Mouse (Mus musculus) heart, postnatal 25 days (tissue): ENCODE data around the gene Vps35l. TPM values are rescaled to one million over a fixed set of nuclear protein-coding genes. Genes with fewer than 3 reads are reported as not detected.

Experiments used
- DNase-seq: peaks from one replicate; pipeline ENCODE4 v3.0.0; 2022; ENCODE audit warnings: low spot score
- intact Hi-C: fragments of 180-260 bp; cut with DNase I; formaldehyde crosslinking; loops from one replicate; pipeline ENCODE4 v1.15.1; 2025
- total RNA-seq, 2 experiments: library from RNA; stranded (reverse); gene quantifications; 2 replicates each; pipeline ENCODE4 v1.2.3; 2021

Gene Vps35l
- total RNA-seq, 2 experiments from 2014 or later: 26.1 to 26.9 TPM

DNA sequence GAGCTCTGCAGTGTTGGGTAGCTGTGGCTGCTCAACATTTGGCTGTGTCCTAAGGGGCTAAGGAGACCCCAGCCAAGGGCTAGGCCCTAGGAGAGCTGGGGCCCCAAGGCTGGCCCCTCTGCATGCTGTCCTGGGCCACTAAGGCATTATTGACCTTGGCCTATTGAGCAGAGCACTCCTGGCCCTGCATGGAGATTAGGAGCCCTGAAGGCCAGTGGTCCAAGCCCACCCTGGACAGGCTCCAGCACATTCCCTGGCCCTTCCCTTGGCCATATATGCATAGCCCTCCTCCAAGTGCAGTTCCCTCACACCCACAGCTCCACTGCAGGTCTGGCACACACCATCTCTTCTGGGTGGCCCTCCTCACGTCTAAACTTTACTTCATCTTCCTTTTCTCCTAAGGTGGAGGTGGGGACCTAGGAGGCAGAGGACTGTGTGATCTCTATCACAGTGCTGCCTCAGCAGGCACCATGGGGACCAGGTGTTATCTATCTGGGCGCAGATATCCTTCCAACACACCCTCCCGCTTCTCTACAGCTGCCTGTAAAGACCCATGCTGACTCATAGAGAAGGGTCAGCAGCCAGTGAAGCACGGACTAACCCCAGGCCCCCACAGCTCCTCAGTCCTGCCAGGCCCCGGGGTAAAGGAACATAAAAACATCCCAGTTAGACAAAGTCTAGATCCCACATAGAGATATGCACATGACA is 109.7 kb downstream of the Vps35l start:
- intact Hi-C loops: loop anchor here (5.0 kb wide), 2 partner anchors 82 to 143 kb away; no protein-coding TSS in a partner anchor
- DNase-seq: no peak

- peak; percentile 33 for DNase-seq
- intact Hi-C loops: loop anchor here (5.0 kb wide), 2 partner anchors 83 to 142 kb away; no protein-coding TSS in a partner anchor
Observed at GRCm38 (mm10) chr7:118850676-118851290, 110.8 kb downstream of the Vps35l start.

GRCm38 (mm10) chr7:118851571-118851970 is 111.5 kb downstream of the Vps35l start:
- intact Hi-C loops: loop anchor here (5.0 kb wide), 2 partner anchors 84 to 141 kb away; no protein-coding TSS in a partner anchor
- DNase-seq: no peak

- intact Hi-C loops: loop anchor here (5.0 kb wide), 2 partner anchors 85 to 140 kb away; no protein-coding TSS in a partner anchor
- DNase-seq: no peak
Observed at GRCm38 (mm10) chr7:118852611-118853010, 112.6 kb downstream of the Vps35l start.

DNA sequence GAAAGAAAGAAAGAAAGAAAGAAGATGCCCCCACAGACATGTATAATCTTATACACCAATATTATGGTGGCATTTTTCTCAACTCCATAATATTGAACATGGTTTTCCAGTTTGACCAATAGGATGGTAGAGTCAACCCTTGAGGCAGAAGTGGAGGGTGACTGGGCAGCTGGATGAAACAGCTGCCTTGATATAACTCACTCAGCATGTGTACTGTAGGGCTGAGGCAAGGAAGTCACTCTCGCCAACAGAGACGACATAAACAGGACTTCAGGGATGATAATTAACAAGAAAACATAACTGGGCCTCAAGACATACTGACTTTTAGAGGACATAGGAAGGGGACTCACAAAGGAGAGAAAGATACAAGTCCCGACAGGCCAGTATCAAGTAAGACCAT is 114.6 kb downstream of the Vps35l start:
- DNase-seq: no peak

GRCm38 (mm10) chr7:118855171-118855876 is 115.3 kb downstream of the Vps35l start, which contains the start of gene Iqck:
Gene Iqck (plus strand): TSS chr7:118855752.
- intact Hi-C loops: loop anchor here (5.0 kb wide), 1 partner anchor 72 kb away; no protein-coding TSS in a partner anchor
- DNase-seq: peak; percentile 81

More for the DNA sequence above, 114.6 kb downstream of the Vps35l start:
- intact Hi-C loops: loop anchor here (5.0 kb wide), 3 partner anchors 73 to 138 kb away; no protein-coding TSS in a partner anchor

DNA sequence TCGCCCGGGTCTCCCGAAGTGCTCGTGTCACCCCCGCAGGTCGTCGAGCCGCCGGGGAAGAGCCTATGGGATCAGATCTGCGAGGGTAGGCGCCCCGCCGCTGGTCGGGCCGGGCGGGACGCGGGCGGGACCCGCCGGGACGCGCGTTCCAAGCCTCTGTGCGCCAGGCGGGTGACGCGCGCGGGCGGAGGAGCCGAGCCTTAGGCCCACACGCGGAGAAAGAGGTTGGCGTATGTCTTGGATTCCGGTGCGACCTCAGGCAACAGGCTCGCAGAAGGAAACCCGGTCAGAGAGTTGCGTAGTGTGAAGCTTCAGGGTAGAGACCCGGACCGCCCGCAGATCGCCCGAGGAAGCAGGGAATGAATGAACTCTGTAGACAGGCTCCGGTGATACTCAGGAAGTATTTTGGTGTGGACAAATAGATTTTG is 115.9 kb downstream of the Vps35l start, which contains the start of gene Knop1:
Gene Knop1 (minus strand): TSS at position 378 of the 428 bp plus-strand sequence.
- no peak for DNase-seq
- intact Hi-C loops: loop anchor here (5.0 kb wide), 1 partner anchor 71 kb away; no protein-coding TSS in a partner anchor

DNA sequence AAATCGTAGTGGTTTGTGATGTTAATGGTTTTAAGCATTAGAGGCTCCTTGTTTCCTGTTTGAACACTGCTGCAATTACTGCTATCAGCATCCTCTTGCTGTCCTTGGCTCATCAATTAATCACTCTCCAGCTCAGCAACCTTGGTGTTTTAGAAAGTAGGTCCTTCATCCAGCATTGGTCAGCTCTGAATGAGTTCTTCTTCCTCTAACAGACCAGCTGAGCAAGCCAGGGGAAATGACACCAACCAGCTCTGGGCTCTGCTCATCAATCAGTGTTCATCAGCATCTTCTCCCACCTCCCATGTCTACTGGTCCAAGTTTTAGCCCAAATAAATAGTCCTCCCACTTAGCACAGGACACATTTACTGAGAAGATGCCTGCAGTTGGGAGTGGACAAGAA is 118.6 kb downstream of the Vps35l start:
- DNase-seq: no peak
- intact Hi-C loops: loop anchor here (5.0 kb wide), 1 partner anchor 69 kb away; no protein-coding TSS in a partner anchor

GRCm38 (mm10) chr7:118865362-118865761 is 125.3 kb downstream of the Vps35l start:
- intact Hi-C loops: no loop called here
- DNase-seq: no peak

- DNase-seq: no peak
- intact Hi-C loops: no loop called here
Observed at GRCm38 (mm10) chr7:118879466-118880029, 139.5 kb downstream of the Vps35l start.

DNA sequence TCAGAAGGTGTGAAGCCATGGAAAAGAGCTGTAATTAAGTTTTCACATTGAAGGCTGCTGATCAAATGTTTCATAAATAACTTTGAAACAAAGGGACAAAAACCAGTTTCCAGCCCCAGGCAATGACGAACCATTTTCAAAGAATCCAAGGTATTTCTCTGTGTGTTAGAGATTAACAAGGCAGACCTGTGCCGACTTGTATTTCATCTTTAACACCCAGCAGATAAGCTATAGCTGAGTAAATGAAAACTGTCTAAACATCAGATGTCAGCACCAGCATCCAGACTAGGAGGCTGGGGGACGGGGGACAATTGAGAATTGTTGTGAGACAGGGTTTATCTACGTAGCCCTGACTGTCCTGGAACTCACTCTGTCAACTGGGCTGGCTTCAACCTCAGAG is 143.9 kb downstream of the Vps35l start:
- intact Hi-C loops: no loop called here
- DNase-seq: no peak

- DNase-seq: no peak
- intact Hi-C loops: no loop called here
Observed at GRCm38 (mm10) chr7:118884969-118885368, 144.9 kb downstream of the Vps35l start.

DNA sequence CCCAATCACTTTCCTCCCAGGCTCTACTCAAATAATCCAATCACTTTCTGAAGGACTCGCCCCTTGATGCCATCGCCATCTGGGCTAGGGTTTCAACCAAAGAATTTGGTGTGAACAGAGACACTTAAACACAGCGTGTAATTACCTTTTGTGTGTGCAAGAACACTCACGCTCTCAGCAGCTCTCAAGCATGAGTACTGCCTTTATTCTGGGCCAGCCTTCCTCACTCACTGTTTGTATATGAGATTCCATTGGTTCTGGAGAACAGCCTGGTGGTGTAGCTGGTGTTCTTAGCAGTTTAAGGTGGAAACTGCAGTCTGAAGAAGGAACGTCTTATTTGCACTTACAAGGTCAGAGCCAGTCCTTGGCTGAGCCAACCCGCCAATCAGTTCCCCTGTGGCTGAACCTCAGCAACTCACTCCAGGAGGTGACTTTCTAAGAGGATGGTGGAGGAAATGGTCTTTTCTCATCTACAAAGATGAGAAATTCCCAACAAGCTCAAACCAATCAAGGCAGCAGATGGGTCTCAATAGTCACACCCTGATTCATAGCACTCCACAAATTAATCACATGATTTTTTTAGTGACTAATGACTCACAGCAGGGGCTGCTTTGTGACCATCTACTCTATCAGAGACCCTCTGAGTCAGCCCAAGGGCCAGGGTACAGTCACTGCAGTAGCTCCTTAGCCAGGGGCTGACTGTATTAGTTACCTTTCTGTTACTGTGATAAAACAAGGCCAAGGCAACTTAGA is 147.5 kb downstream of the Vps35l start:
- intact Hi-C loops: no loop called here

DNA sequence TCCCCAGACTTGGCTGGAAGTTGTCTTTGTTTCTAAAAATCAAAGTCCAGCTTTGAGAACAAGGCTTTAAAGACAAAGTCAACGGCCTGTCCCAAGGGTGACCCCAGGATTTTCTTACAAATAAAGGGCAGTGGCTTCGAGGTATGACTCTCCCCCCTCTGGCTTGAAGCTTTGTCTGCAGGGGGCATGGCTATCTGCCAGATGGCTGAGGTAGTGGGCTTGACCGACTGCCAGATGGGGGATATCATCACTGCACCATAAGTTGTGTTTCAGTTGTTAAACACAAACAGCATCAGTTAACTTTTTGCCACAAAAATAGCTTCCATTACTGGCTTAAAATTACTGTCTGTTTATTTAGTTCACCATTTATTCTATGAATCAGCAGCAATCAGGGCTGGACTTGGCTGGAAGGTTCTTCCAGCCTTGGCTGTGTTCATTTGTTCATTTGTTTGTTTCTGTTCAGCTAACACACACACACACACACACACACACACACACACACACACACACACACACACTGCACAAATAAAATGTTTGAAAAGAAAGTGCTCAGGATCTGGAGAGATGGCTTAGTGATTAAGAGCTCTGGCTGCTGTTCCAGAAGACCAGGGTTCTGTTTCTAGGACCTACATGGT is 149.1 kb downstream of the Vps35l start:
- intact Hi-C loops: no loop called here
- no peak for DNase-seq

More for the DNA sequence above, 147.5 kb downstream of the Vps35l start:
- no peak for DNase-seq

Other genes starting within 250 kb of the Vps35l start
- 10 to 100 TPM; 22.3 to 30.5 TPM for gene Itpripl2, start 248.3 kb upstream of the Vps35l start, total RNA-seq
- gene Coq7, start 206.9 kb upstream of the Vps35l start, total RNA-seq: 100 to 1,000 TPM; 109 to 115 TPM
- gene Tmc7, start 155.5 kb upstream of the Vps35l start, total RNA-seq: 1 to 10 TPM; 6.5 to 6.7 TPM
- gene Tmc5, start 142.9 kb upstream of the Vps35l start, total RNA-seq: under 1 TPM; 0.14 to 0.26 TPM
- gene Gde1, start 34.4 kb upstream of the Vps35l start, total RNA-seq: 10 to 100 TPM; 28.5 to 30.6 TPM
- gene Ccp110, start 27.7 kb upstream of the Vps35l start, total RNA-seq: 1 to 10 TPM; 2.5 to 2.7 TPM
- gene Iqck, start 115.5 kb downstream of the Vps35l start, total RNA-seq: under 1 TPM; 0.44 to 0.64 TPM
- gene Knop1, start 116.0 kb downstream of the Vps35l start, total RNA-seq: 10 to 100 TPM; 14.6 to 15.3 TPM